Mouse (Mus musculus): Measurements from ENCODE around the gene Etv6.

DNA sequence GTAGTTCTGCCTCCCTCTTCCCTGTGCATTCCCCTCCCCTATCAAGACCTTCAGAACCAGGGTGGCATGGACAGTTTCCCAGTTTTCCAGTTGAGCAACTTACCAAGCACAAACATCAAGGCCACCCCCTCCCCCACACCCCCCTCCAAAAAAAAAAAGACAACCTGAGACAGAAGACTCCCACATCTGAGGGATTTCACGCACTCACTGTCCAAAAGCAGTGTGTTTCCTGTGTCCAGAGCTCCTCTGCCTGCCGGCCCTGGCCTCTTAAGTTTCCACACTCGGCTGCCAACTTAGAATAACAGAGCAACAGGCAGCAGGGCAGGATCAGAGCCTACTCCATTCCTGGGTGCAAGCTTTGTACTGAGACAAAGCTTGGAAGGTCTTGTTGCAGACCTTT lies 207.6 kb downstream of the Etv6 start:
- no peak for TF ChIP-seq GATA1 (IDR thresholded peaks at IDR 0.05; ENCODE audit: low read length)
- no peak for TF ChIP-seq TAL1 (IDR thresholded peaks at IDR 0.05; ENCODE audit: low read length)

All from erythroblast, embryonic 14.5 days (primary cell).